8 mouse cellular contexts compared by ENCODE assay signal in the genomic region with DNA sequence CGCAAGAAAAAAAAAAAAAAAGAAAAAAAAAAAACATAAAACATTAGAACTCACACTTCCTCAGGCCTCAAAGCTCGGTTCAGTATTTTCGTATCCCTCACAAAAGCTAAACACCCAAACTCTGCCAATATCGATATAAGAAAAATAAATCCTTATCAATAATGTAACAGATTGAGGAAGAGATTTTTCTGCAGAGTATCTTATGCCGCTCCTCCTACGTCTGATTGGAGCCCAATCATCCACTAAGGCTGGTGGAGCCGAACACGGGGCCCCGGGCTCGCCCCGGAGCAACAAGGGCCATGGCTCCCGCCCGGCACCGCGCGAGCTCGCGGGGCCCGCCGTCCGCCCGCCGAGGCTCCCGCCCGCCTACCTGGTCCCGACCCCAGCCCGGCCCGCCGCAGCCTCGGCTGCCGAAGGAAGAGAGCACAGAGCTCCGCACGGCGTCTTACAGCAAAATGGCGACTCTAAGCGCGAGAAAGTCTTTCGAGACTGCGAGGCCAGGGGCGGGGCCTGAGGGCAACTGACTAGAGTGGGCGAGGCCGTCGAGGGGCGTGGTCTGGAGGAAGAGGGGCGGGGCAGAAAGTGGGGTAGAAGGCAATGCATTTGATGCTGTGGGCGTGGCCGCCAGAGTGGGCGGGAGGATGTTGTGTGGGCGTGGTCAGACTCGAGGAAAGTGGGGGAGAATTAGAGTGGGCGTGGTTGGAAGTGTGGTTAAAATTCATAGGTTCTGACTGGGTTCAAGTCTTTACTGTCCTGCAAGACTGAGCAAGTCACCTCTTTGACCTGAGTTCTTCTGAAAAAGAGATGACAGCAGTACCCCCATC. TPM values are rescaled to one million over a fixed set of nuclear protein-coding genes. Genes with fewer than 3 reads are reported as not detected.
DNase-seq lines count a peak whose midpoint lies in the region; ATAC-seq and TF ChIP-seq lines count a peak whose summit lies in the region.

A gene (minus strand): TSS at position 505 of the 824 bp plus-strand sequence.

- no peaks in the 10 kb centered on the region for H3K27me3 ChIP-seq in Patski
- no peaks in the 10 kb centered on the region for H3K27me3 ChIP-seq in hindbrain, embryonic 13.5 days

- peak within 1 kb of the TSS; percentile 70 for H3K4me2 ChIP-seq in hindbrain, embryonic 13.5 days

- POLR2A ChIA-PET in Patski (lab: Charles Lee): interaction anchor here (0.7 kb wide), 1 partner anchor 146 kb away, joined by 3 read pairs; no protein-coding TSS in a partner anchor

- H3K4me3 ChIP-seq in hindbrain, embryonic 13.5 days: peak within 1 kb of the TSS; percentile 58

- in situ Hi-C loops in Patski (cut with MboI; ENCODE audit: low pct_unique_long_range_greater_than_20kb): no loop called here

- TF ChIP-seq CTCF in Patski (IDR thresholded peaks at IDR 0.05): no peak

- H3K9me3 ChIP-seq in hindbrain, embryonic 13.5 days: no peaks in the 10 kb centered on the region

- H3K9ac ChIP-seq in hindbrain, embryonic 13.5 days: peak within 1 kb of the TSS; percentile 79

- 0 out of 2 replicates have a peak, but pooled peaks cover 5% of the 10 kb centered on the region for H3K36me3 ChIP-seq in hindbrain, embryonic 13.5 days

- H3K27ac ChIP-seq in hindbrain, embryonic 13.5 days: peak within 1 kb of the TSS; percentile 91

- H3K4me1 ChIP-seq in hindbrain, embryonic 13.5 days (replicated peaks): peaks cover 24% of the 10 kb centered on the region

- WGBS in hindbrain, embryonic 13.5 days: under 1% methylated on average over 51 of the region's 51 CpGs

- peak; percentile 70 for DNase-seq in Patski (ENCODE audit: low read depth, low spot score)
- DNase-seq in cerebellum, postnatal 14 days: peak; percentile 100
- peak; percentile 97 to 99 for DNase-seq in frontal cortex, postnatal 14 days (ENCODE audit: low spot score in 2 of 2)
- peak; percentile 90 to 95 for DNase-seq in layer of hippocampus, postnatal 25 days (ENCODE audit: extremely low spot score in 1 of 2, low spot score in 1 of 2)
- DNase-seq in lung, postnatal 25 days (ENCODE audit: low spot score): peak; percentile 99
- DNase-seq in retina, embryonic 14.5 days (ENCODE audit: low spot score): peak; percentile 99
- DNase-seq in thymus, postnatal 4 days: peak; percentile 100

- ATAC-seq in Patski: peak; percentile 89
- peak; percentile 93 for ATAC-seq in hindbrain, embryonic 13.5 days (ENCODE audit: low FRiP score)

- CTCF ChIA-PET in Patski (lab: Charles Lee): no interaction called here

RNA-seq across cellular contexts. Expression of the gene that starts here (rescaled TPM):
- 32.7 TPM for polyA plus RNA-seq in Patski (2021)
- polyA plus RNA-seq in hindbrain, embryonic 13.5 days (2015; fragmentation: Nextera tagmentation; extraction: Ambion mirVana): 54.3 and 55.8 TPM in 2 replicates
- total RNA-seq in layer of hippocampus, postnatal 25 days (2021): 10 to 100 TPM; 44.9 to 51.4 TPM

Comparison
In these comparisons a context has a peak if more than half of its experiments do, and no peak if none do; other contexts are left out.
1. Peak in every context shown above with its lines: DNase-seq, ATAC-seq, H3K4me3 ChIP-seq and H3K27ac ChIP-seq.